Mouse (Mus musculus) hindbrain, embryonic 11.5 days (tissue): ENCODE results near the gene Sav1. TPM values are rescaled to one million over a fixed set of nuclear protein-coding genes. Genes with fewer than 3 reads are reported as not detected.

ENCODE experiments used
- ATAC-seq: fragments of 200-750 bp; cut with Nextera tagmentation; 2 replicates; pipeline ENCODE4 v1.8.0; 2017; ENCODE audit warnings: mild to moderate bottlenecking, moderate TSS enrichment, moderate library complexity; ENCODE audit not compliant: low FRiP score
- DNase-seq: peaks from one replicate; pipeline ENCODE4 v3.0.0-alpha.2; 2015; ENCODE audit warnings: low spot score
- H3K27ac ChIP-seq: fragments of 300-500 bp; sonication (generic); 2 replicates; pipeline ENCODE4 v1.5.1; 2014; ENCODE audit warnings: mild to moderate bottlenecking, low read depth, low read length
- H3K27me3 ChIP-seq: fragments of 300-500 bp; sonication (generic); 2 replicates; pipeline ENCODE4 v1.6.1; 2014; ENCODE audit warnings: mild to moderate bottlenecking, low read length, moderate library complexity, mixed read lengths; ENCODE audit not compliant: control insufficient read depth, insufficient read depth
- H3K36me3 ChIP-seq: fragments of 300-500 bp; sonication (generic); 2 replicates; pipeline ENCODE4 v1.6.1; 2014; ENCODE audit warnings: mild to moderate bottlenecking, low read length, moderate library complexity, mixed read lengths; ENCODE audit not compliant: control insufficient read depth, insufficient read depth
- H3K4me1 ChIP-seq: fragments of 300-500 bp; sonication (generic); replicated peaks from 2 replicates; pipeline ENCODE4 v1.6.1; 2014; ENCODE audit warnings: low read length, mixed read lengths; ENCODE audit not compliant: control insufficient read depth, insufficient read depth
- H3K4me2 ChIP-seq: fragments of 300-500 bp; sonication (generic); replicated peaks from 2 replicates; pipeline ENCODE4 v1.6.1; 2014; ENCODE audit warnings: mild to moderate bottlenecking, low read depth, low read length
- H3K4me3 ChIP-seq: fragments of 300-500 bp; sonication (generic); 2 replicates; pipeline ENCODE4 v1.5.1; 2014; ENCODE audit warnings: low read depth, low read length
- H3K9ac ChIP-seq: fragments of 300-500 bp; sonication (generic); 2 replicates; pipeline ENCODE4 v1.6.1; 2014; ENCODE audit warnings: low read depth, low read length
- H3K9me3 ChIP-seq: fragments of 300-500 bp; sonication (generic); 2 replicates; pipeline ENCODE4 v1.6.1; 2016; ENCODE audit warnings: low read length; ENCODE audit not compliant: control insufficient read depth
- WGBS: fragments of 180-500 bp; shearing (Covaris S2); extraction: QIAGEN DNeasy Blood & Tissue Kit; methylation state at CpG from one replicate; pipeline ENCODE4 v1.1.7; 2014; 5-methylcytosine and 5-hydroxymethylcytosine counted together
- polyA plus RNA-seq: library from polyadenylated mRNA; unstranded; fragments of >200 nt; fragmentation: Nextera tagmentation; extraction: Ambion mirVana; gene quantifications from 2 replicates; pipeline ENCODE4 v1.2.1, GENCODE M21; 2014

The Sav1 gene
- 7.3 and 8.5 TPM in 2 replicates for polyA plus RNA-seq

DNA sequence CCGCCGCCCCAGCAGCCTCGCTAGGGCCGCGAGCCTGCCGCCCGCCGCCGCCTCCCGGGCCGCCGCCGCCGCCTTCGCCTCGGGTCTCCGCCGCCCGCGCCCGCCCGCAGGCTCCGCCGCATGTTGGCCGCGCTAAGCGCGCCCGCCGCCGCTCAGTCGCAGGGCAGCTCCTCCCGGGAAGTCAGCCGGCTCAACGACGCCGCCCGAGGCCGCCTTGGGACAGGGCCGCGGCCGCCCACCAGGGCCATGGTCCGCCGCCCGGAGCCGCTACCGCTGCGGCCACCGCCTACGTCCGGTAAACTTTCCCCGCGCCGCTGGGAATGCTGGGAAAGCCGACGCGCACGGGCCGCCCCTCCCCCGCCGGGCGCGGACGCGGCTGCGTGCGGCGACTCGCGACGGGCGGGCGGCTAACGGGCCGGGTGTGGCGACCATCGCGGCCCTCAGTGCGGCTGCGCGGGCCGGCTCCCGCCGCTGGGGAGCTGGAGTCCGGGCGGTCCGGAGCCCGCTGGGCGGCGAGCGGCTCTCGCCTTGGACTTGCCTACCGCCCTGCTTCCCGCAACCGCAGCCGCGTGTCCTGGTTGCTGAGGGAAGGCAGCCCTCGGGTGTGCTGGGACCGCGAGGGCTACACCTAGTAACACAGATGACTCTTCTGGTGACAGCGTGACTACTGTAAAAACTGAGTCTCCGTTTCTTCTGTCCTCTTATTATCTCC lies at the start of gene Sav1:
TSS of gene Sav1 (minus strand) at position 217 of the 712 bp plus-strand sequence.
- Histone ChIP-seq H3K9me3 (no peaks in the 10 kb centered on the region), H3K4me2 (peak within 1 kb of the TSS; percentile 72), H3K27ac (peak within 1 kb of the TSS; percentile 89), H3K27me3 (no peaks in the 10 kb centered on the region), H3K4me1 (0 out of 2 replicates have a peak, but pooled peaks cover 2% of the 10 kb centered on the region), H3K9ac (peak within 1 kb of the TSS; percentile 92), H3K4me3 (peak within 1 kb of the TSS; percentile 84), H3K36me3 (no peaks in the 10 kb centered on the region)
- under 1% methylated on average over 75 of the region's 102 CpGs for WGBS
- peak; percentile 95 for ATAC-seq
- peak; percentile 92 for DNase-seq

DNA sequence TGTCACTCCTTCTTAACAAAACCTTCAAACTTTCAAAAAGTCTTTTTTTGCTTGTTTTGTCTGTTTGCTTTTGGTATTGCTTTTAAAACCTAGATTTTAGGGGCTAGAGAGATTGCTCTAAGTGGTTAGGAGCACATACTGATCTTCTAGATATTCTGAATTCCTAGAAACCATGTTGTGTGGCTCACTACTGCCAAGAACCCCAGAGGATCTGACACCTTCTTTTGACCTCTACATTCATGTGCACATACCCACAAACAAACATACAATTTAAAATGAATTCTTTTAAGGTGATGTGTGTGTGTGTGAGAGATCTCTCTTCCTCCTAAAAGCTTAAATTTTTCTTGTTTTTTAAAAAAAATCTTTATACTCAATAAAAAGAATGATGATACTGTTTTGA lies 39.4 kb upstream of the Sav1 start:
- ATAC-seq (no peak), DNase-seq (no peak)
- H3K9ac ChIP-seq: no peak overlapping the region
- no peaks in the 10 kb centered on the region for H3K27me3 ChIP-seq
- H3K27ac ChIP-seq: no peak overlapping the region
- no peaks in the 10 kb centered on the region for H3K4me1 ChIP-seq
- 0 out of 2 replicates have a peak, but pooled peaks cover 2% of the 10 kb centered on the region for H3K36me3 ChIP-seq
- no peaks in the 10 kb centered on the region for H3K9me3 ChIP-seq
- H3K4me3 ChIP-seq: no peak overlapping the region
- no peak overlapping the region for H3K4me2 ChIP-seq

- Histone ChIP-seq H3K9ac (no peak overlapping the region), H3K27me3 (no peaks in the 10 kb centered on the region), H3K27ac (no peak overlapping the region), H3K4me3 (no peak overlapping the region), H3K9me3 (no peaks in the 10 kb centered on the region), H3K4me1 (no peaks in the 10 kb centered on the region), H3K36me3 (0 out of 2 replicates have a peak, but pooled peaks cover 2% of the 10 kb centered on the region), H3K4me2 (no peak overlapping the region)
- WGBS: 91% methylated on average over 6 of the region's 6 CpGs
- no peak for ATAC-seq
- DNase-seq: no peak
Observed at GRCm38 (mm10) chr12:70025431-70025830, 38.6 kb upstream of the Sav1 start.

DNA sequence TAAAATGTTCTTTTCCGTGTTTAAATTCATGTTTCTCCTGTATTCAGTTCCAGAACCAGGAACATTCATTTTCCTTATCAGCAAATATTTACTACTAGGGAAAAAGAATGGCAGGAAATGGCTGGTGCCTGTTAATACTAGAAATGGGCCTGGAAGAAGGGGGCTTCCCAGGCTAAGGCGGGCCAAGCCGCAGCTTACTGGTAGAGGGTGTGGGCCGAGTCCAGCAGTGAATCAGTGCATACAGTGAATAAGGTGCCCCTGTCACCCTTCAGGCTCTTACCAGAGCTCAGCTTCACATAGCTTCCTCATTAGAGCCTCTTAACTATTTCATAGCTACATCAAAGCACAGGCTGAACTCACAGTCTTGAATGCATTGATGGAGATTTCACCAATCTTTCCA lies 36.8 kb upstream of the Sav1 start:
- Histone ChIP-seq H3K27me3 (no peaks in the 10 kb centered on the region), H3K36me3 (0 out of 2 replicates have a peak, but pooled peaks cover 4% of the 10 kb centered on the region), H3K4me2 (no peak overlapping the region), H3K27ac (no peak overlapping the region), H3K9me3 (no peaks in the 10 kb centered on the region), H3K4me3 (no peak overlapping the region), H3K4me1 (no peaks in the 10 kb centered on the region), H3K9ac (no peak overlapping the region)
- 95% methylated on average over 4 of the region's 4 CpGs for WGBS
- no peak for ATAC-seq
- no peak for DNase-seq

DNA sequence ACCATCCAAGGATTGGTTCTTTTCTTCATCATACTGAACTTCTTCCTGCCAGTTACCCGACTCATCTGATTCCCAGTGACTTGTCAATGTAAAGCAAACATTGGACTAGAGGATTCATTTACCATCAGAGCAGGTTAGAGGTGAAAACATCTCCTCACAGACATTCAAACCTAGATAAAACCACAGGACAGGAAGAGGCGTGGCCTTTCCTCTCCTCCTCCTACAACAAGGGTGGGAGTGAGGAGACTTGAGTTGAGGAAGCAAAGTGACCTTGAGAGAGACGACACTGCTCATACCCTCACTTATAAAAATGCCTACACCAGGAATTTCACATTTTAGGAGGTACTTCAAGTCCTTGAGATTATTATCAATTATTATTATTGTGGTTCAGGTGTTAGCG lies 31.4 kb upstream of the Sav1 start:
- 89% methylated on average over 4 of the region's 4 CpGs for WGBS
- no peaks in the 10 kb centered on the region for H3K27me3 ChIP-seq
- no peaks in the 10 kb centered on the region for H3K9me3 ChIP-seq
- H3K36me3 ChIP-seq: 0 out of 2 replicates have a peak, but pooled peaks cover 2% of the 10 kb centered on the region
- H3K4me3 ChIP-seq: no peak overlapping the region
- H3K9ac ChIP-seq: no peak overlapping the region
- DNase-seq: no peak
- no peak overlapping the region for H3K4me2 ChIP-seq
- no peak overlapping the region for H3K27ac ChIP-seq
- no peak for ATAC-seq
- H3K4me1 ChIP-seq: no peaks in the 10 kb centered on the region

DNA sequence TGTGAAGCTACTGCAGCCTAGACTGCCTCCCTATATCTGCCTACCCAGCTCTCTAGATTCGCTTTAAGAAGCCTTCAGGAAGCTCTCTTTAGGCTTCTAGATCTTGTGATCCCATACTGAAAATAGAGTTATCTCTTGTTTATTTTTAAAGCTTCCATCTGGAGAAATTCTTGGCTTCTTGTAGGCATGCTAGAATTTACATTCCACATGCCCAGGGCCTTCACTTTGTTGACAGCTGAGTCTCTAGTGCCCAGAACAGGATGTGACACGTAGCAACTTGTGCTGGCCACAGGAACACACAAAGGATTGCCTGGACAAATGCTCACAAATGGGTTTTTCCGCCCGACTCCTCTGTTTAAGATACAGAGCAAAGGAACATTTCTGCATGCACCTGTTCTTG lies 29.1 kb upstream of the Sav1 start:
- Histone ChIP-seq H3K4me1 (no peaks in the 10 kb centered on the region), H3K9me3 (no peaks in the 10 kb centered on the region), H3K9ac (no peak overlapping the region), H3K27me3 (no peaks in the 10 kb centered on the region), H3K36me3 (peaks cover 3% of the 10 kb centered on the region; the same call in 1 of the 2 replicates), H3K27ac (no peak overlapping the region), H3K4me2 (no peak overlapping the region), H3K4me3 (no peak overlapping the region)
- WGBS: 74% methylated on average over 4 of the region's 4 CpGs
- ATAC-seq (no peak), DNase-seq (no peak)

DNA sequence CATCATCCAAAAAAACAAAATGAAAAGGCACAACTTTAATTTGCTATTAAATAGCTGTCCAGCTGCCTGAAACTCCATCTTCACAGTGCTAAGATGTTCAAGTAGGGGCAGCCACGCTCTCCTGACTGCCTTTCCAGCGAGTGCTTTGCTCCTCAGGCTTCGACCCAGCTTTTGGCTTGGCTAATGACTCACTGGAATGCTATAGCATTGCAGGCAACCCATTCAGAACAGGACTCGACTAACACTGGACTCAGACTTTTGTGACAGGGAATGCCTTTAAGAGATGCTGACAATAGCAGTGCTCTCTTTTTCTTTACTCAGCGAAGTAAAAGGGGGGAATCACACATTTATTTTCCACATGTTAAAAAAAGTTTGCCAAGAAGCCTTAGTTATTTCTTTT lies 24.9 kb upstream of the Sav1 start:
- no peak overlapping the region for H3K4me2 ChIP-seq
- ATAC-seq: no peak
- H3K36me3 ChIP-seq: peaks cover 3% of the 10 kb centered on the region; the same call in 1 of the 2 replicates
- H3K9me3 ChIP-seq: no peaks in the 10 kb centered on the region
- no peak overlapping the region for H3K9ac ChIP-seq
- no peaks in the 10 kb centered on the region for H3K4me1 ChIP-seq
- no peak overlapping the region for H3K27ac ChIP-seq
- no peak for DNase-seq
- WGBS: 35% methylated on average over 5 of the region's 5 CpGs
- no peak overlapping the region for H3K4me3 ChIP-seq
- no peaks in the 10 kb centered on the region for H3K27me3 ChIP-seq

DNA sequence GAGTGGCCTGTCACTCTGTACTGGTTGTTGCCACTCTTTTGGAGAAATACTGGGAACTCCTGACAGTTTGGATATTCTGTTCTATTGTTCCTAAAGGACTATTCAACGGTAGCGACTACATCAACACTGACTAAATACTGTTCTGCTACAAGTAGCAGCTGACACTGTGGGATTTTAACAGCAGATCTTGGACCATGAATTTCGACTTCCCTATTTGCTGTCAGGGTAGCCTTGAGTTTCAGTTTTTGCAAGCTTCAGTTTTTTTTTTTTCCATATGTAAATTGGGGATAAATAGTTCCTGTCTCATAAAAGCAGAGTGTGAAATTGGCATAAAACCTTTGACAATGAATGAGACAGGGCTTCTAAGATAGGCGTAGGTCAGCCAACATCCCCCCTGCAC lies 23.6 kb upstream of the Sav1 start:
- H3K27ac ChIP-seq: no peak overlapping the region
- H3K9ac ChIP-seq: no peak overlapping the region
- H3K36me3 ChIP-seq: peaks cover 3% of the 10 kb centered on the region; the same call in 1 of the 2 replicates
- H3K9me3 ChIP-seq: no peaks in the 10 kb centered on the region
- H3K4me3 ChIP-seq: no peak overlapping the region
- ATAC-seq: no peak
- H3K4me1 ChIP-seq: no peaks in the 10 kb centered on the region
- H3K27me3 ChIP-seq: no peaks in the 10 kb centered on the region
- DNase-seq: no peak
- H3K4me2 ChIP-seq: no peak overlapping the region
- WGBS: 87% methylated on average over 4 of the region's 4 CpGs

DNA sequence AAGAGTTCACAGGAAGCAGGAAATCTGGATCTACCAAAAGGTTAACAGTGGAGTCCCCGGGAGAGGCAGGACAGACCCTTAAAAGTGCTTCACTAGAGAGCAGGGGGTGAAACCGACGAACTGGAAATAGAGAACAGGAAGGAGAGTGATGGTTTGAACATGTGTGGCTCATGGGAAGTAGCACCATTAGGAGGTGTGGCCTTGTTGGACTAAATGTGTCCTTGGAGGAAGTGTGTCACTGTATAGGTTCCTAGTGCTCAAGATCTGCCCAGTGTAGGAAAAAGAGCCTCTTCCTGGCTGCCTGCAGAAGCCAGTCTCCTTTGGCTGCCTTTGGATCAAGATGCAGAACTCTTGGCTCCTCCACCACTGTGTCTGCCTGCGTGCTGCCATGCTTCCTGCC lies 18.3 kb upstream of the Sav1 start:
- Histone ChIP-seq H3K36me3 (no peaks in the 10 kb centered on the region), H3K4me3 (no peak overlapping the region), H3K4me1 (no peaks in the 10 kb centered on the region), H3K4me2 (no peak overlapping the region), H3K9ac (no peak overlapping the region), H3K27me3 (no peaks in the 10 kb centered on the region), H3K27ac (no peak overlapping the region), H3K9me3 (no peaks in the 10 kb centered on the region)
- 86% methylated on average over 4 of the region's 4 CpGs for WGBS
- DNase-seq (no peak), ATAC-seq (no peak)
